Mouse (Mus musculus) mouse embryonic stem cell (cell line): ENCODE data around the gene Derl2.

Source experiments
- in situ Hi-C, 2 experiments: fragments of 300-500 bp; cut with MboI; formaldehyde crosslinking; loops; 1 replicate in 1 of 2; 3 replicates in 1 of 2; pipeline ENCODE4 v1.14.3; 2019 to 2020; ENCODE audit warnings: low sequenced_read_pairs in 2 of 2, low pct_unique_long_range_greater_than_20kb in 1 of 2, mixed read lengths in 1 of 2; ENCODE audit not compliant: unreplicated experiment in 1 of 2

Derl2 gene

DNA sequence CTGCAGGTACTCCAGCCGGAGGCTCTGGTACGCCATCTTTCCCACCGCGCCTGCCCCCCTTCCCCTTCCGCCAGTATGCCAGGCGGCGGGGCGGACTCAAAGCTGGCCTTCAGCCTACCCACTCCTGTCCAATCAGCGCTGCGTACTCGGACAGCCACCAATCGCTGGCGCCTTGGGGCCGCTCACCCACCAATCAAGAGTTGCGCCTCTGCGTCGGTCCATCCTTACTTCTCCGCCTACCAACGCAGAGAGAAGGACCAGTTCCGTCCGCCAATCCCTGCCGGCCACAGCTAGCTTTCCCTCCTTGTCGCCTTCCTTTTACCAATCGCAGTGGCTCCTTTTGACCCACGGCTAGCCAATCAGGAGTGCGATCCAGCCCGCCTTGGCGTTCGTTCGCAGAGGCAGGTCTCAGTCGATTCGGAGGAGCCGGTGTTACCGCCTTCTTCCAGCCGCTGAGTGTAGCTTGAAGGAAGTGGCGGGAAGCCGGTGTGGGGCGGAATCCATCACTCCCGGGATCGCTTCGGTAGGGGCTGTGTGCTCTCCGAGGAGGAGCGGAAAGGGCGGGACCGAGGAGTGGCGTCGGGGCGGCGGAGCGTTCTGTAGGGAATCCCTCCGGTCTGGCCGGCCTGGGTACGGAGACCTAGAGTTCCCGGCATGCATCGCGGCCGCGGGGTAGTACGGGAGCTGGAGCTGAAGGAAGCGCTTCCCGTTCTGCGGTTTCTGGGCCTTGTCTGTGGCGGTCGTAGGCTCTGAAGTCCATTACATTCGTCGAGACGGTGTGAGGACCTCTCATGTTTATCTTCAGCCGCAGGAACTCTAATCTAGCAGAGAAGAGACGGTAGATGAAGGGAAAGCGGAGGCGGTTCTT is at the start of gene Derl2, which contains the start of gene Mis12:
TSS of gene Derl2 (minus strand) at position 641 of the 868 bp plus-strand sequence.
TSS of gene Mis12 (plus strand) at position 411 of the 868 bp plus-strand sequence.
- in situ Hi-C loops: no loop called here

DNA sequence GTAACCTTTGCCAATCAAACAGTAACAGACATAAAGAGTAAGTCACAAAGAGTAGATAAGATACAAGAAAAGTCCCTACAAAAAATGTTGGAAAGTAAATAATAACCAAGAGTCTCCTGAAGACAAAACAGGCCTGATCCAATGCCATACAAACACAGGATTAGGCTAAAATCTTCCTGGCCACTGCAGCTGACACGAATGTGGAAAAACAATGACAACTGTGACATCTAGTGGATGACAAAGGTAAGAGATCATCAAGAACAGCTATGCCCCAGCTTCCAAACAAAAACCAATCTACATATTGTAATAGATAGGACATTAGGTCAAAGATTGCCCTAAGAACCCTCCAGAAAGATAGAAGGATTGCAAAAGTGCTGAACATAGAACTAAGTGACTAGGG is 32.9 kb upstream of the Derl2 start:
- in situ Hi-C loops: no loop called here

DNA sequence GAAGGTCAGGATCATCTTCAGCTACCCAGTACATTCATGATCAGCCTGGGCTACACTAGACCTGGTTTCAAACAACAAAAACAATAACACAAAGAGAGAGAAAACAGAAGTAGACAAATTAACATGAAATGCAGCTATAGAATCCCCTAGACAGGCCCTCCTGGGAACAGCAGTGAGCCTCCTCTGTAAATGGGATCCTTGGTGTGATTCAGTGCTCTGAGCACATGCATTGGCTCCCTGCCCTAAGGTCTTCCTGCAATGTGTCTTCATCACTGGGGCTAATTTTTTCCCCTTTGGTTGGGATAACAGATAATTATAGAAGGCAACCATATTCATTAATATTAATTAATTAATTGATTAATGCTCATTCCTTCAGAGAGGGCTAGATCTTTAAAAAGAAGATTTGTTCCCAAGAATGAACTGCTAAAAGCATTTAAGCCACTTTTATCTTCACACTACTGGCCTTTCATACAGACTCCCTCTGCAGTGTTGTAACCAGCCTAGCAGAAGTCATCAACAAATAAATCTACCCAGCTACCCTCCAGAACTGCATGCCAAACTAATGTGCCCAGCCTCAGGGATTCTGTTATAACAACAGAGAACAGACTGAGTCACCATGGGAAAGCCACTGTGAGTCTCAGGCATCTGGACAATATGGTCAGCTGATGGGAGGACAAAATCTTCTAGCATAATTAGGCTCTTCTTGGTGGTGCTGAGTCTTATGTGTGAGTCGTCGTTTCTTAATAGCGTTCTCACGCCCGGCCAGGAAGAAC is 20.1 kb upstream of the Derl2 start:
- in situ Hi-C loops: no loop called here

DNA sequence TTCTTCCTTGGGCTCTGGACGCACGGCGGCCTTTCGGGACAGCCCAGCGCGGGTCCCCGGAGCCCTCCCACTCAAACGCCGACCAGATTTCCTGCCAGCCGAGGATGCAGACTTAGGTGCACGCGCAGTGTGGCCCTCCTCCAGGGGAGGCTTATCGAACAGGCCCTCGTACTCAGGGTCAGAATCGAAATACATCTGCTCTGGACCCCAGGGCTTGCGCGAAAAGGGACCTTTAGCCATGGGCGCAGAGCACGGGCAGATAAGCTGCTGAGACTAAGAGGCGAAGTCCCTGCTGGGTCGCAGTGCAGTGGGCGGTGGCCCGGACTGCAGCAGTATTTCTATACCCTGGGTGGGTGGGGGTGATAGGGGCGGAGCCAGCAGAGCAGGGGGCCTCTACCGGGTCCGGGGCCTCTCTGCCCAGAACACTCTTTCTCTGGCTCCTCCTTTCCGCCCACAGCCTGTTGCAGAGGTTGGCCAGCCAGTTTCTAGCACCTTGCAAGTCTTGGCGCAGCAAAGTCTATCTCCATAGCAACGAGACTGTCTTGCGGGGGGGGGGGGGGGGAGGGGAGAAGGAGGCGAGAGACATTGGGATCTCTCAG is 13.6 kb upstream of the Derl2 start, which contains the start of gene 6330403K07Rik:
TSS of gene 6330403K07Rik (minus strand) at position 351 of the 599 bp plus-strand sequence.
- in situ Hi-C loops: no loop called here

DNA sequence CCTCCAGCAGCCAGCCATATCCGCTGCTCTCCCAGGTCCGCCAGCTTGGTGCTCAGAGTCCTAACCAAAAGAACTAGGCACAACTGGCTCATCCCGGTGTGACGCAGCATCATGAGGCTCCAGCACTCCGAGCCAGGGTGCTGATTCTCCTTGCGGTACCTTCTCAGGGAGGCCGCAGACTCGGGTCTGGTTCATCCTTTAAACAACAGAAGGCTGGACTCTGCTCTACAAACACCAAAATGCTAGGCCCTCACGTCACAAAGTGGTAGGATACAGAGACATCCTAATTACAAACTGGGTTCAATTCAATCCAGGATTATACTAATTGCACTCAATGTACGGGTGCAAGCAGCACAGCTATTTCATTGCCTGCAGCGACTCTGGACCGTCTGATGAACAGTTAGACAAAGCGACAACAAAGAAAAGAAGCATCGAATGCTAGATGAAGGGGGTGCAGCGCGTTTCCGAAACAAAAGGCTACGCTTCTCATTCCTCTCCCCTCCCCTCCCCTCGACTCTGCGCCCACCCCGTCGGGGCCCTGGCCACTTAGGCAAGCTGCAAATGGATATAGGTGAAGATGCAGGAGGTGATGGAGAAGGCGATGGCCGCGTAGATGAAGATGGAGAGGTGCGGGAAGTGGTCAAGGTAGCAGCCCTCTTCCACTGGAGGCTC is 13.0 kb upstream of the Derl2 start:
- in situ Hi-C loops: no loop called here

DNA sequence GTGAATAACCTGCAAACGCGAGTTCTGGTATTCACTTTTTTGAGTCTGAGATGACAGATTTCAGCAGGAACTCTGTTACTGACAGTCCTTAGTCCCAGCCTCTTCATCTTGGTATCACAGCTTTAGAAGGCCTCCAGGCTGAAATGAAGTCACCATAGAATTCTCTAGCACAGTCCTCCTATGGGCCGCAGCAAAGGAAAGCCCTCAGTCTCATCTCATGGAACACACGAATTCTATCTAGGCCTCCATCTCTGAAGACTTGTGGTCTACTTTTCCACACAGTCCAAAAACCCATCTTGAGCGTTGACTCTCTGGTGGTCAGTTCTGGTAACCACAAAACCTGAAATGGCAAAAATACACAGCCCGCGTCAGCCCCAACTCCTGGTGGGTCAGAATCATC is 12.4 kb upstream of the Derl2 start:
- in situ Hi-C loops: no loop called here

DNA sequence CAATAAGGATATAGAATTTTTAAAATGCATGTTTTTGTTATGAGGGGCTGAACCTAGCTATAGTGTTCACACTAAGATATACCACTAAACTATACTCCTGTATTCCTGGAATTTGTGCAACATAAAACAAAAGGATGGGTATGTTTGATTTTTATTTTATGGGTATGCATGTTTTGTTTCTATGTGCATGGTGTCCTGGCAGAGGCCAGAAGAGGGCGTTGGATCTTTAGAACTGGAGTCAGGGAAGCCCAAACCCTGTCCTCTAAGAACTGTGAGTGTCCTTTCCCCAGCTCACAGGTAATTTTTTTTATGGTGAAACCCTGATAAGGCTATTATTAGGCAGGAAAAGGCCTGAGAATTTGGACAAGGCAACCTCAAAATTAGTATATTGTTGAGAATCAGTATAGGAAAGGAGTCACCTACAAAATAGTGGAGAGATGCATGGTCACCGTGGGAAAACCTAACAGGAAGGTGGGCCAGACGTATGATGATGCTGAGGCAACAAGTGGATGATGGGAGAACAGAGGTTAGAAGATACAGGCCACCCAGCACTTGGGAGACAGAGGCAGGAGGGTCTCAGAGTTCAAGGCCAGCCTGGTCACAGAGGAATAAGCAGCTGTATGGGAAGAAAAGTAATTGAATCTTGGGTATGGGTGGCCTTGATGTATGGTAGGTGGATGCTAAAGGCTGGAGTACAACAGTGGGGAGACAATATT is 9.9 kb upstream of the Derl2 start:
- in situ Hi-C loops: no loop called here

DNA sequence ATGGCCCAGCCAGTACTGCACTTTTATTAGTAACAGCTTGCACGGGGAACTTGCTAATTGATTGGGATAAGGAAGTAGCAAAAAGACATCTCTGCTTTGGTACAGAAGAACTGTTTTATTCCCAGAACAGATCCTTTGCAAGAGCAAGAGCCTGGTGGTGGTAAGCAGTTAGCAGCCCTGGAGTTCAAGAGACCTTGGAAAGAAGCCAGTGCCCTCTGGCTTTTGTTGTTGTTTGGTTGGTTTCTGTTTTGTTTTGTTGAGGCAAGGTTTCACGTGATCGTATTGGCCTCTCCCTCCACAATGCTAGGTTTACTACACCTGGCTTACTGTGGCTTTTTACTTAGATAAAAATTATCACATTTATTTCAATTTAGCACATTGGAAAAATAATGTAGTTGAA is 8.6 kb upstream of the Derl2 start:
- in situ Hi-C loops: no loop called here

DNA sequence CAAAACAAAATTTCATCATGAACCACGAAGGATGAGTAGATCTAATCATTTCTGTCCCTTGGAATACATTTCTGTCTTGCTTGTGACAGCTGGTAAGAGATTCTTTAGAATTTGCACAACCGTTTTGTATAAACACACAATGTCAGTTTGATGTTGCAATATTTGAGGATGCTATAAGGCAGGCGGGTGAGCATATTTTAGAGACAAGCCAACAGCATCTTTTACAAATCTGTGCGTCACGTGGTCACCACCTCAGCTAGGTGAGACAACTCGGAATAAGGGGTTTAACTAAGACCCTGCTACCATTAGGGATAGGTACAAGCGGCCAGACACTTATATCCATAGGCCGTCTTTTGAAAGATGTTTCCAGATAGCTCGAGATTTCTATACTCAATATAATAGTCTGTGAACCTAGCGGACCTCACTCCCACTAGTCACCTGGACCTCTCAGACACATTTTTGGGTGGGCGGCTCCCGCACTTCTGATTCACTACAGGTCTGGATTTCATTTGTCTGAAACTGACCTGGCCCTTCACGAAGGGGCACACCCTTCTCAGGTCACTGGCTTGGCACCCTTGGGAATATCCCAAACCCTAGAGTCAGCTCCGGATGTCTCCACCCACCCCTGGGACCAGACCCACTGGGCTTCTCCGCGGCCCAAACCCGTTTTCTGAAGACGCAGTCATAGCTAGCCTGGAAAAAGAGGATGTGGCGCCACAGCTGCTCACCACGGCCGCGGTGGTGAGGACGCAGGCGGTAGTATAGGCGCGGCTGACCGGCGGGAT is 1.0 kb downstream of the Derl2 start:
- in situ Hi-C loops: no loop called here

DNA sequence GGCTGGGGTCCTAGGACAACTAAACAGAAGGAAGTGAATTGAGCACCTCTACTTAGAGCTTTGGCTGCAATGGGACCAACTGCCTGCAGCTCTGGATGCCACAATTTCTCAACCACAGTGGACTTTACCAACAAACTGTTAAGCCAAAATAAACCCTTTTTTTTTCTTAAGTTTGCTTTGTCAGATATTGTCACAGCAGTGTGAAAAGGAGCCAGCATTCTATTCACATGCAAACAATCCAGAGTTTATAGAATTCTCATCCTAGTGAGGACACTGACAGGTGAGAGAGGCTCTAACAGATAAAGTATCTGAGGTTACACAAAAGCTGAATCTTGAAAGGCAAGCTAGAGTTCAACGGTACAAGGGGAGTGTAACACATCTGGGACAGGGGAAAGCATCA is 2.6 kb downstream of the Derl2 start:
- in situ Hi-C loops: no loop called here

DNA sequence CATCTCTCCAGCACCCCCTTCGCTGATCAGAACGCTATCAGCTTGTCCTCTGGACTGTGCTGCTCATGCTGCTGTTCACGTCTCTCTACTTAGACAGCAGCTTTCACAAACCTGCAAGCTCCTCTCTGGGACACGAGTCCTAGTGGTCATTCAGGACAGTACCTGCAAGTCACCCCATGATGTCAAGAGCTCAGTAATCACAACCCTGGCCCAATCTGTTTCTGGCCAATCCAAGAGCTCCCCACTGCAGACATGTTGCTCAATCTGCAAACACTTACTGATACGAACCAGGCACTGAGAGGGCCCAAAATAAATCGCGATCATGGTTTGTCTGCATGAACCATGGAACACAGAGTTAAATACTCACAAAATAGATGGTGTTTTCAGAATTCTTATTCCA is 6.9 kb downstream of the Derl2 start:
- in situ Hi-C loops: no loop called here

DNA sequence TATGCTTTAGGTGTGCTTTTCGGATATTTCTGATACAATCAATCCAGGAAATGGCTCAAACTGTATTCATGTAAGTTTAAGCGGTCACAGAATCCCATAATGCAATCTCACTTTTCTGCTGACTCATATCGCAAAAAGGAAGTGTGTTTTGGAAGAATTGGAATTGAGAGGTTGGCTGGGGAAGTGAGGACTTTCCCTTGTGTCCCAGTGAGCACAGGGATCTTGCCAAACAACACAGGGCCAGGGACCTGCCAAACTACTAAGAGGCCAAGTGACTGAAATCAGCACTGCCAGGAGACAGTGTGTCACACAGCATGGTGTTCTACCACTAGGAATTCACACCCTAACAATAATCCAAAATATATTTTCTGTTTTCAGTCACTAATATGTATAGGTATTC is 11.3 kb downstream of the Derl2 start:
- in situ Hi-C loops: no loop called here

DNA sequence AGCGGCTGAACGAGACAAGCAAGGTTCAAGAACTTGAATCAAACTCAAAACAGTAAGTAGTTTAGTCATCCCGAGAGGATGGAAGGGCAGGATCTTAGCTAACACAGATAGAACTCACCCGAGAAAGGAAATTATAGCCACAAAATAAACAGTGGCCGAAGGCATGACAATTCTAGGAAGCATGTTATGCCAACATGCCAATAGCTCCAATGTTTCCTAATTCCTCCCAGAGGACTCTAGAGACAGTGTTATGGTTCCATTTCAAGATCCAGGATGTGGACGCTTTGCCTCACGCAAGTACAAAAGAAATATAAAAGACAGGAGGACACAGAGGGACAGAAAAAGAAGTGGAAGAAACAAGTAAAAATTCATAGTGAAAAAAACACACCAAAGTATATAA is 11.8 kb downstream of the Derl2 start:
- in situ Hi-C loops: no loop called here

DNA sequence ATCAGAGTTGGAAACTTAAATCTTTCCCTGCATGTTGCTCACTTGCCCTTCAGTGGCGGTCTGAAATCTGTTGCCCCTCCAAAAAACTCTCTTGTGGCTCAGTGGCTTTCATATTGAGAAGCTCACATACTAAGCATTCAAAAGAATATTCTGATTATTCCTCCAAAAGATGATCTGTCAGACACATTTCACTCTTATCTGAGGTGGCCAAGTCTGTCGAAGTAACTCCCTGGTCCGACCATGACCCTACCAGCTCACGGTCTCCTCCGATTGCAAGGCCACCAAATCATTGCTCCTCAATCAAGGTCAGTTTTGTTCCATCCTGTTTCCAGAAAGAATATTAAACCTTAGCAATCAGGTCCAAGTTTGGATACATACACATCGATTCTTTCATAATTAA is 12.6 kb downstream of the Derl2 start:
- in situ Hi-C loops: no loop called here

DNA sequence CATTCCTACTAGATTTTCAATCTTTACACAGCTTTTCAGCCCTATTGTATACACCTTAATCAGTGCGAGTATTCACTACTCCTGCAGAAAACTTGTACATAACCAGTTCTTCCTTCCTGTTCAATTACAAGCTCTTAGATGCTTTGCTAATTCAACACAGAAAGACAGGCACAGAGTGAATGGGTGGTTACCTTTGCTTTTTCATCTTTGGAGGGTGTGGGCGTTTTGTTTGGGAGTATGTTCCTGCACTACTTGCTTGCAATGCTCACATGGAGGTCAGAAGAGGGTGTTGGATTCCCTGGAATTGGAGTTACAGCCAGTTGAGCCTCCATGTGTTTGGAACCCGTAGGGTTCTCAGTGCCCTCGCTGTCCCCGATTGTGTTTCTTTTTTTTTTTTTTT is 14.6 kb downstream of the Derl2 start:
- in situ Hi-C loops: no loop called here

DNA sequence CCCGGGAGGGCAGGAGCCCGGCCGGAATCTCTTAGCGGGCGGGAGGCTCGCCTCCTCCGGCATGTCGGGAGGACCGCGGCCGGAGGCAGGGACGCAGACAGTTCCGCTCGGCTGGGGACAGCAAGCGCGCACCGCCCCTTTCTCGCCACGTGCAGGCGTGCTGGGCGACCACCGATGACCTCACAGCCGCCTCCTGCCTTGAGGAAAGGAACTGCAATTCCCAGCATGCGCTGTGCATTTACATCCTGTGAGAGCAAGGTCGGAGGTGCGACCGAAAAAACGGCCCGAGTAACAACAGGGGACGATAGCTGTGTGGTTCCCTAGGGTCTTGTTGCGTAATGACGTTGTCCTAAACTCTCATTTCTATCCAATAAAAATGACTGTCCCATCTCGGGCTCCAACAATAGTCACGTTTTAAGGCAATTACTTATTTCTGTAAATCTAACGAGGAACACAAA is 15.3 kb downstream of the Derl2 start, which contains the start of gene Dhx33:
TSS of gene Dhx33 (minus strand) at position 122 of the 458 bp plus-strand sequence.
- in situ Hi-C loops: no loop called here

DNA sequence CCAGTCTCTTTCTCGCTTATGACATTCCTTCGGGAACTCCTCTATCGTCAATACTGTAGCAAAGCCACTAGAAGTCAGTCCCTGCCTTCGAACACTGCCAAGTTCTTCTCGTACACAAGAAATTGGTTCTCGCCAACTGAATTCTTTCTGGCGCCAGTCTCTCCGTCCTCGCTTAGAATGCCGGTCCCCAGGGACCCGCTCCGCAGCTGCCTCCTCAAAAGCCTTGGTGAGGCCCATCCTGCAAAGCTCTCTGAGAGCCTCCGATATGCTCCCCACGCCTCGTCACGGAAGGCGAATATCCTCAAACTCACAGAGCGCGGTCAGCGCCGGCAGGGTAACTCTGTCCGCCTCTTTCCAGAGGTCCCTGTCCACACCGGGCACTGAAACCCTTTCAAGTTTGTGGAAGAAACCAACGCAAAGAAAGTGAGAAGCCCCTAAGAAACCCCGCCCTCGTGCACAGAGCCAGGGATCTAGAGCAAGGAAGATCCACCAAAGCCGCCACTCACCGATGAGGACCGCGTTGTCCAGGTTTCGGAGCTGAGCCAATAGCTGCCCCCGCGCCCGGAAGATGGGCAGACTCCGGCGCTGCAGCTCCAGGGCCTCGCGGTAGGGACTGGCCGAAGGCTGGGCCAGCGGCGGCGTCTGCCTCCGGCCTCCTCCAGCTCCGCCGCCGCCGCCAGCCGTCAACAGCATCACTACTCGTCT is 15.9 kb downstream of the Derl2 start:
- in situ Hi-C loops: no loop called here
